Mouse (Mus musculus): ENCODE measurements around the gene Adamts4. TPM values are rescaled to one million over a fixed set of nuclear protein-coding genes. Genes with fewer than 3 reads are reported as not detected.

The Adamts4 gene
- total RNA-seq, 1 experiment = 4.5 TPM

GRCm38 (mm10) chr1:171276110-171276748 is 26.0 kb downstream of the Adamts4 start:
- Histone ChIP-seq H3K9me3 (ENCODE audit: control insufficient read depth, insufficient read depth, low read depth, low read length) (no peaks in the 10 kb centered on the region), H3K4me1 (ENCODE audit: control insufficient read depth in 2 of 2, insufficient read depth in 2 of 2, low read length in 2 of 2, poor library complexity in 1 of 2) (peaks cover 0 to 10% of the 10 kb centered on the region in 2 experiments; a peak in 2 of 4 replicates), H3K9ac (ENCODE audit: insufficient read depth, low read depth, low read length, poor library complexity, severe bottlenecking) (no peak overlapping the region), H3K27ac (ENCODE audit: insufficient read depth, low read depth, low read length, poor library complexity, severe bottlenecking) (no peak overlapping the region; the same call in 1 of the 2 replicates), H3K36me3 (ENCODE audit: control insufficient read depth, insufficient read depth, low read length, poor library complexity, severe bottlenecking) (peaks cover 38% of the 10 kb centered on the region), H3K4me3 (ENCODE audit: insufficient read depth in 1 of 2, low read depth in 1 of 2, low read length in 2 of 2, poor library complexity in 1 of 2, severe bottlenecking in 1 of 2) (no peak overlapping the region)
- TF ChIP-seq ZNF384 (IDR thresholded peaks at IDR 0.05; ENCODE audit: low read depth, low read length) = no peak
- no peak for TF ChIP-seq MAFK (IDR thresholded peaks at IDR 0.05; ENCODE audit: insufficient read depth, low read depth, low read length)
- no peak for TF ChIP-seq ZC3H11A (IDR thresholded peaks at IDR 0.05; ENCODE audit: borderline replicate concordance, low read depth, low read length)
- TF ChIP-seq HCFC1 (IDR thresholded peaks at IDR 0.05; ENCODE audit: borderline replicate concordance, insufficient read depth, low read length) = no peak
- TF ChIP-seq CHD2 (IDR thresholded peaks at IDR 0.05; ENCODE audit: low read depth, low read length) = no peak
- DNase-seq (ENCODE audit: low read depth, low spot score) = no peak
- in situ Hi-C loops (cut with MboI; ENCODE audit: low sequenced_read_pairs in 2 of 2, unreplicated experiment in 2 of 2) = no loop called here

- TF ChIP-seq ZNF384 (IDR thresholded peaks at IDR 0.05; ENCODE audit: low read depth, low read length) = no peak
- H3K4me3 ChIP-seq (ENCODE audit: insufficient read depth in 1 of 2, low read depth in 1 of 2, low read length in 2 of 2, poor library complexity in 1 of 2, severe bottlenecking in 1 of 2) = no peak overlapping the region
- no peaks in the 10 kb centered on the region for H3K9me3 ChIP-seq (ENCODE audit: control insufficient read depth, insufficient read depth, low read depth, low read length)
- peaks cover 36% of the 10 kb centered on the region for H3K36me3 ChIP-seq (ENCODE audit: control insufficient read depth, insufficient read depth, low read length, poor library complexity, severe bottlenecking)
- DNase-seq (ENCODE audit: low read depth, low spot score) = no peak
- H3K4me1 ChIP-seq (ENCODE audit: control insufficient read depth in 2 of 2, insufficient read depth in 2 of 2, low read length in 2 of 2, poor library complexity in 1 of 2) = peaks cover 0 to 5% of the 10 kb centered on the region in 2 experiments; a peak in 1 of 4 replicates
- in situ Hi-C loops (cut with MboI; ENCODE audit: low sequenced_read_pairs in 2 of 2, unreplicated experiment in 2 of 2) = no loop called here
- no peak overlapping the region for H3K9ac ChIP-seq (ENCODE audit: insufficient read depth, low read depth, low read length, poor library complexity, severe bottlenecking)
- no peak overlapping the region for H3K27ac ChIP-seq (ENCODE audit: insufficient read depth, low read depth, low read length, poor library complexity, severe bottlenecking)
Observed at GRCm38 (mm10) chr1:171277736-171278135, 27.5 kb downstream of the Adamts4 start.

GRCm38 (mm10) chr1:171278436-171278835 is 28.2 kb downstream of the Adamts4 start:
- DNase-seq (ENCODE audit: low read depth, low spot score) = no peak
- H3K9ac ChIP-seq (ENCODE audit: insufficient read depth, low read depth, low read length, poor library complexity, severe bottlenecking) = no peak overlapping the region
- H3K36me3 ChIP-seq (ENCODE audit: control insufficient read depth, insufficient read depth, low read length, poor library complexity, severe bottlenecking) = peaks cover 36% of the 10 kb centered on the region
- H3K4me1 ChIP-seq (ENCODE audit: control insufficient read depth in 2 of 2, insufficient read depth in 2 of 2, low read length in 2 of 2, poor library complexity in 1 of 2) = peaks cover 0 to 5% of the 10 kb centered on the region in 2 experiments; a peak in 1 of 4 replicates
- H3K27ac ChIP-seq (ENCODE audit: insufficient read depth, low read depth, low read length, poor library complexity, severe bottlenecking) = no peak overlapping the region
- H3K9me3 ChIP-seq (ENCODE audit: control insufficient read depth, insufficient read depth, low read depth, low read length) = no peaks in the 10 kb centered on the region
- TF ChIP-seq CHD2 (IDR thresholded peaks at IDR 0.05; ENCODE audit: low read depth, low read length) (no peak), ZNF384 (IDR thresholded peaks at IDR 0.05; ENCODE audit: low read depth, low read length) (no peak), HCFC1 (IDR thresholded peaks at IDR 0.05; ENCODE audit: borderline replicate concordance, insufficient read depth, low read length) (no peak), ZC3H11A (IDR thresholded peaks at IDR 0.05; ENCODE audit: borderline replicate concordance, low read depth, low read length) (no peak), MAFK (IDR thresholded peaks at IDR 0.05; ENCODE audit: insufficient read depth, low read depth, low read length) (no peak)
- no peak overlapping the region for H3K4me3 ChIP-seq (ENCODE audit: insufficient read depth in 1 of 2, low read depth in 1 of 2, low read length in 2 of 2, poor library complexity in 1 of 2, severe bottlenecking in 1 of 2)
- in situ Hi-C loops (cut with MboI; ENCODE audit: low sequenced_read_pairs in 2 of 2, unreplicated experiment in 2 of 2) = no loop called here

GRCm38 (mm10) chr1:171279012-171279705 is 28.9 kb downstream of the Adamts4 start:
- in situ Hi-C loops (cut with MboI; ENCODE audit: low sequenced_read_pairs in 2 of 2, unreplicated experiment in 2 of 2) = no loop called here
- no peak for DNase-seq (ENCODE audit: low read depth, low spot score)
- H3K4me1 ChIP-seq (ENCODE audit: control insufficient read depth in 2 of 2, insufficient read depth in 2 of 2, low read length in 2 of 2, poor library complexity in 1 of 2) = peaks cover 0 to 5% of the 10 kb centered on the region in 2 experiments; a peak in 1 of 4 replicates
- no peaks in the 10 kb centered on the region for H3K9me3 ChIP-seq (ENCODE audit: control insufficient read depth, insufficient read depth, low read depth, low read length)
- H3K4me3 ChIP-seq (ENCODE audit: insufficient read depth in 1 of 2, low read depth in 1 of 2, low read length in 2 of 2, poor library complexity in 1 of 2, severe bottlenecking in 1 of 2) = no peak overlapping the region
- H3K27ac ChIP-seq (ENCODE audit: insufficient read depth, low read depth, low read length, poor library complexity, severe bottlenecking) = no peak overlapping the region
- H3K9ac ChIP-seq (ENCODE audit: insufficient read depth, low read depth, low read length, poor library complexity, severe bottlenecking) = no peak overlapping the region
- no peak for TF ChIP-seq MAFK (IDR thresholded peaks at IDR 0.05; ENCODE audit: insufficient read depth, low read depth, low read length)
- no peak for TF ChIP-seq ZC3H11A (IDR thresholded peaks at IDR 0.05; ENCODE audit: borderline replicate concordance, low read depth, low read length)
- TF ChIP-seq CHD2 (IDR thresholded peaks at IDR 0.05; ENCODE audit: low read depth, low read length) = no peak
- no peak for TF ChIP-seq HCFC1 (IDR thresholded peaks at IDR 0.05; ENCODE audit: borderline replicate concordance, insufficient read depth, low read length)
- TF ChIP-seq ZNF384 (IDR thresholded peaks at IDR 0.05; ENCODE audit: low read depth, low read length) = no peak
- peaks cover 35% of the 10 kb centered on the region for H3K36me3 ChIP-seq (ENCODE audit: control insufficient read depth, insufficient read depth, low read length, poor library complexity, severe bottlenecking)
